Mouse (Mus musculus): ENCODE data around the gene Stk32b. TPM values are rescaled to one million over a fixed set of nuclear protein-coding genes. Genes with fewer than 3 reads are reported as not detected.

The Stk32b gene
- polyA plus RNA-seq, 1 experiment from 2014 or later, result 0.19 TPM

Other genes with a start within 250 kb of the Stk32b start
- gene Cytl1, start 18.3 kb upstream of the Stk32b start, polyA plus RNA-seq (2014; fragmentation: Nextera tagmentation; extraction: Ambion mirVana), result 0.94 and 1.1 TPM in 2 replicates
- 2.8 and 3.1 TPM in 2 replicates for gene Msx1, start 107.4 kb upstream of the Stk32b start, polyA plus RNA-seq (2014; fragmentation: Nextera tagmentation; extraction: Ambion mirVana)

All from intestine, embryonic 14.5 days (tissue).